Mouse (Mus musculus): ENCODE measurements around the gene Sumo1. TPM values are rescaled to one million over a fixed set of nuclear protein-coding genes. Genes with fewer than 3 reads are reported as not detected.

Gene Sumo1
- total RNA-seq (2018; cell fraction: chromatin; rRNA removed), result 100 to 1,000 TPM in 2 of 26 experiments, 10 to 100 TPM in 24; 25.6 to 149 (median 58.0) TPM
- 100 to 1,000 TPM; 112 to 195 (median 159) TPM for total RNA-seq (2018; cell fraction: cytosol; rRNA removed)
- 100 to 1,000 TPM in 6 of 26 experiments, 10 to 100 TPM in 20; 44.7 to 157 (median 85.4) TPM for total RNA-seq (2018; cell fraction: nucleus; rRNA removed)
- 118 to 152 TPM (median 148 TPM) in 3 replicates for polyA plus RNA-seq (2018)

DNA sequence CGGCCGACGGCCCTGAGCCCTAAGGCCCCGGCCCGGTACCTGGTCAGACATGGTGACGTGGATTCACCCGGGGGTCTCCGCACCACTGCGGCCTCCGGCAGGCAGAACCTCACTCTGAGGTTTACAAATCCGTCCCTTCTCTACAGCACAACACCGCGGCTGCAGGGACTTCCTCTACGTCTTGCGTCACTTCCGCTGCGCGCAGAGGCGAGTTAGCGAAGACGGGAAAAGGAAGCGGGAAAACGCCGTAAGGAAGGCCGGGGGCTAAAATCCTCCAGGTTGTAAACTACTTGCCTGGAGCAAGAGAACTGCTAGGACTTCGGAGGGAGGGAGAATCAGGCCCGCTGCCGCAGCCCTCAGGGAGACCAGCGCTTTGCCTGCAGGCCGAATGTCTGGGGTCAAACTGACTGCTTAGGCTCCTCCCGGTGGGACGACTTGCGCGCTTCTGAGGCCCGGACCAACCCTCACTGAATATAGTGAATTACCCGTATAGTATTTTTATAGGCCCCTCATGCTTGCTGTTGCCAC, at the start of gene Sumo1:
Sumo1 (minus strand) TSS at position 194 of the 528 bp plus-strand sequence.
- Histone ChIP-seq H3K36me3 (ENCODE audit: inconsistent target) (no peaks in the 10 kb centered on the region), H3K79me2 (ENCODE audit: inconsistent target) (peaks cover 62% of the 10 kb centered on the region), H3K27ac (peak within 1 kb of the TSS; percentile 83), H3K4me3 (ENCODE audit: inconsistent target) (peak within 1 kb of the TSS; percentile 98)
- WGBS (ENCODE audit: missing documents), result 1% methylated on average over 35 of the region's 36 CpGs

DNA sequence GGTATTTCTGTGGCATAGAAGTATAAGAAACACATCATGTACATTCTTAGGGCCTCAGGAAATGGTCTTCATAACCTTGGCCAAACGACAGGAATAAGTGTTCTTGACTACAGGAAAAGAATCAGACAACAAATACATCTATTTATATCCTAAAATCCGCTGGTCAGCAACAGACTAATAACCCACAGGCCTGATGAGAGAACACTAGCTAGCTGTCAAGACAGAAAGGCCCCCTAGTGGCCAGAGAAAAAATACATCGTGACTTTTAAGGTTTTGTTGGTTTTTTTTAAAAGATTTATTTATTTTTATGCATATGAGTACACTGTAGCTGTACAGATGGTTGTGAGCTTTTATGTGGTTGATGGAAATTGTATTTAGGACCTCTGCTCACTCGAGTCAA, 49.3 kb upstream of the Sumo1 start:
- Histone ChIP-seq H3K27ac (no peak overlapping the region), H3K36me3 (ENCODE audit: inconsistent target) (no peaks in the 10 kb centered on the region), H3K79me2 (ENCODE audit: inconsistent target) (no peaks in the 10 kb centered on the region), H3K4me3 (ENCODE audit: inconsistent target) (no peak overlapping the region)
- 26% methylated on average over 4 of the region's 4 CpGs for WGBS (ENCODE audit: missing documents)

DNA sequence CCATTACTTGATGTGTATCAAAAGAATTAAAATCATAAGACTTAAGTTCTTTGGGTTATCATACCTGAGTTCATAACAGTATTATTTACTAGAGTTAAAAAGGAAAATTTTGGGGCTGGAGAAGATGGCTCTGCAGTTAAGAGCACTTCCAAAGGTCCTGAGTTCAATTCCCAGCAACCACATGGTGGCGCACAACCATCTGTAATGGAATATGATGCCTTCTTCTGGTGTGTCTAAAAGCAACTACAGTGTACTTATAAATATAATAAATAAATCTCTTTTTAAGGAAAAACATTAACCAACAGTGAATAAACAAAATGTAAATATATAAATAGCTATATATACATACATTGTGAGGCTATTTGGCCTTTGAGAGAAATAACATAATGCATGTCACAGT, 31.1 kb upstream of the Sumo1 start:
- H3K27ac ChIP-seq, result no peak overlapping the region
- peaks cover 37% of the 10 kb centered on the region for H3K36me3 ChIP-seq (ENCODE audit: inconsistent target)
- no peak overlapping the region for H3K4me3 ChIP-seq (ENCODE audit: inconsistent target)
- H3K79me2 ChIP-seq (ENCODE audit: inconsistent target), result no peaks in the 10 kb centered on the region
- 100% methylated on average over 1 of the region's 1 CpGs for WGBS (ENCODE audit: missing documents)

GRCm38 (mm10) chr1:59698207-59698606, 27.6 kb upstream of the Sumo1 start:
- Histone ChIP-seq H3K36me3 (ENCODE audit: inconsistent target) (peaks cover 34% of the 10 kb centered on the region), H3K79me2 (ENCODE audit: inconsistent target) (peaks cover 11% of the 10 kb centered on the region), H3K4me3 (ENCODE audit: inconsistent target) (no peak overlapping the region), H3K27ac (no peak overlapping the region)
- 98% methylated on average over 3 of the region's 3 CpGs for WGBS (ENCODE audit: missing documents)

DNA sequence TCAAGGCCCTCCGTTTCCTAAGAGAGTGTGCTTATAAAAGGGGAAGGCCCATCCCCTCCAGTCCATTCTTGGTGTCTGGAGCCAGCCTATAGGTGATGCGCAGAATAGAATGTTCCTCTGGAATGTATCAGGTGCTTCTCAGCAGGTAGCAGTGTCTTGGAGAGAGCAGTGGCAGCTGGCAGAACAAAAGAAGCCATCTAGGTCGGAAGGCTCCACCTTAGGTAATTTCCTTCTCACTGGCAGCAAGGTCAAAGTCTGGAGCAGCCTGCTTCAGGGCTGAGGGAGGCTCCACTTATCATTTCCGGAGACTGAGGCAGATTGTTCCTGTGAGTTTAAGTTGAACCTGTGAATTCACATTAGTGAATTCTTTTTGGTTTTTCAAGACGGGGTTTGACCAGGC, 27.1 kb upstream of the Sumo1 start:
- Histone ChIP-seq H3K4me3 (ENCODE audit: inconsistent target) (no peak overlapping the region), H3K36me3 (ENCODE audit: inconsistent target) (peaks cover 34% of the 10 kb centered on the region), H3K27ac (no peak overlapping the region), H3K79me2 (ENCODE audit: inconsistent target) (peaks cover 14% of the 10 kb centered on the region)
- WGBS (ENCODE audit: missing documents), result 92% methylated on average over 5 of the region's 5 CpGs

DNA sequence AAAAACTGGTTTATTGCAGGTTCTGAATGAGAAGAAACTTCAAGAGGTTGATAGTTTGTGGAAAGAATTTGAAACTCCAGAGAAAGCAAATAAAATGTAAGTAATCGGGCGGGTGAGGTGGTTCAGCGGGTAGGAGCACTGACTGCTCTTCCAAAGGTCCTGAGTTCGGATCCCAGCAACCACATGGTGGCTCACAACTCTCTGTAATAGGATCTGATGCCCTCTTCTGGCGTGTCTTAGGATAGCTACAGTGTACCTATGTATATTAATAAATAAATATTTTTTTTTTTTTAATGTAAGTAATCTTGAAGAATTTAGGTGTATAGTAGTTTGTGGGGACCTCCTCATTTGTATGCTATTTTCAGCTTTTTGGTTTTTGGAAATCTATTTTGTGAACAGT, 19.8 kb upstream of the Sumo1 start:
- 95% methylated on average over 5 of the region's 5 CpGs for WGBS (ENCODE audit: missing documents)
- H3K27ac ChIP-seq, result no peak overlapping the region
- H3K36me3 ChIP-seq (ENCODE audit: inconsistent target), result 0 out of 2 replicates have a peak, but pooled peaks cover 6% of the 10 kb centered on the region
- H3K79me2 ChIP-seq (ENCODE audit: inconsistent target), result peaks cover 86% of the 10 kb centered on the region
- H3K4me3 ChIP-seq (ENCODE audit: inconsistent target), result no peak overlapping the region

GRCm38 (mm10) chr1:59687493-59687892, 16.9 kb upstream of the Sumo1 start:
- H3K27ac ChIP-seq, result no peak overlapping the region
- WGBS (ENCODE audit: missing documents), result 58% methylated on average over 1 of the region's 1 CpGs
- H3K36me3 ChIP-seq (ENCODE audit: inconsistent target), result 0 out of 2 replicates have a peak, but pooled peaks cover 6% of the 10 kb centered on the region
- H3K79me2 ChIP-seq (ENCODE audit: inconsistent target), result peaks cover 76% of the 10 kb centered on the region
- no peak overlapping the region for H3K4me3 ChIP-seq (ENCODE audit: inconsistent target)

- H3K79me2 ChIP-seq (ENCODE audit: inconsistent target), result peaks cover 52% of the 10 kb centered on the region
- H3K36me3 ChIP-seq (ENCODE audit: inconsistent target), result no peaks in the 10 kb centered on the region
- H3K27ac ChIP-seq, result peak within 1 kb of the TSS; percentile 57
- under 1% methylated on average over 49 of the region's 49 CpGs for WGBS (ENCODE audit: missing documents)
- H3K4me3 ChIP-seq (ENCODE audit: inconsistent target), result peak within 1 kb of the TSS; percentile 94
Measured at GRCm38 (mm10) chr1:59684819-59685755, 14.5 kb upstream of the Sumo1 start, which contains the start of gene Nop58. Nop58 (plus strand) TSS chr1:59684971.

DNA sequence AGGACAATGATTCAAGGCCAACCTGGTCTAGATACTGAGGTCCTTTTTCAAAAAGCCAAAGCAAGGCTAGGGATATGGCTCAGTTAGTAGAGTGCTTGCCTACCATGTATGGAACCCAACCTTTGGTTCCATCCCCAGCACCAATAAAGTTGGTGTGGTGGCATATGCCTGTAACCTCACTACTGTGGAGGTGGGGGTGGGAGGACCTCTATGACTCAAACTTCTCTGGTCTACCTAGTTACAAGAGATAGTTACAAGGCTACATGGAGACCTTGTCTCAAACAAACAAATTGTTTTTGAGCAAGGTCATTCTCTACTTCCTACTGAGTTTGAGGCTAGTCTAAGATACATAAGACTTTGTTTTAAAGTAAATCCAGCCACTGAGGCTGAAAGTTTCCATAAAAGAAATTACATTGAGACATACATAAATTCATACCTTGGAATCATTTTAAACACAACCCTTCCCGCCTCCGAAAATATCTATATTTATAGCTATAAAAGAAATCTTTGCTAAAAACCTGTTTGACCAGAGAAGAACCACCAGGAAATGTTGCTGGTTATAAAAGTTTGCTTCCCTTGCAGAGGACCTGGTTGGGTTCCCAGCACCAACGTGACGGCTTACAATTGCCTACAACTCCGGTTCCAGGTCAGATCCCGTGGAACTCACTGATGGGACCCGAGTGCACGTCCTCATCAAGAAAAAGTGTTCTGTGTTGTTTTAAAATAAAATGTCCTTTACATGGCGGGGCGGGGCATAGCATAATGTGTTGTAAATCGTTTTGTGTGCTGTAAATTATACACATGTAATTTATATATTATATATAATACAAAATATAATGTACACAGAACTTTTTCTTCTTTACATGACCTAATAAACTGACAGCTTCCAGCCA, 13.5 kb upstream of the Sumo1 start:
- Histone ChIP-seq H3K27ac (peak overlapping the region; percentile 57), H3K79me2 (ENCODE audit: inconsistent target) (peaks cover 43% of the 10 kb centered on the region), H3K4me3 (ENCODE audit: inconsistent target) (peak overlapping the region; percentile 94; the same call in 1 of the 2 replicates), H3K36me3 (ENCODE audit: inconsistent target) (no peaks in the 10 kb centered on the region)
- 8% methylated on average over 11 of the region's 11 CpGs for WGBS (ENCODE audit: missing documents)

GRCm38 (mm10) chr1:59673661-59674060, 3.0 kb upstream of the Sumo1 start:
- H3K27ac ChIP-seq, result no peak overlapping the region
- 91% methylated on average over 2 of the region's 2 CpGs for WGBS (ENCODE audit: missing documents)
- peaks cover 33% of the 10 kb centered on the region for H3K79me2 ChIP-seq (ENCODE audit: inconsistent target)
- no peak overlapping the region for H3K4me3 ChIP-seq (ENCODE audit: inconsistent target)
- no peaks in the 10 kb centered on the region for H3K36me3 ChIP-seq (ENCODE audit: inconsistent target)

- Histone ChIP-seq H3K79me2 (ENCODE audit: inconsistent target) (peaks cover 68% of the 10 kb centered on the region), H3K36me3 (ENCODE audit: inconsistent target) (no peaks in the 10 kb centered on the region), H3K4me3 (ENCODE audit: inconsistent target) (peak overlapping the region; percentile 98), H3K27ac (peak overlapping the region; percentile 57)
- WGBS (ENCODE audit: missing documents), result under 1% methylated on average over 47 of the region's 54 CpGs
Measured at GRCm38 (mm10) chr1:59669962-59670630, 538 bp downstream of the Sumo1 start.

- Histone ChIP-seq H3K79me2 (ENCODE audit: inconsistent target) (peaks cover 81% of the 10 kb centered on the region), H3K27ac (no peak overlapping the region), H3K36me3 (ENCODE audit: inconsistent target) (no peaks in the 10 kb centered on the region), H3K4me3 (ENCODE audit: inconsistent target) (no peak overlapping the region)
- WGBS (ENCODE audit: missing documents), result 94% methylated on average over 2 of the region's 2 CpGs
Measured at GRCm38 (mm10) chr1:59668871-59669270, 1.8 kb downstream of the Sumo1 start.

DNA sequence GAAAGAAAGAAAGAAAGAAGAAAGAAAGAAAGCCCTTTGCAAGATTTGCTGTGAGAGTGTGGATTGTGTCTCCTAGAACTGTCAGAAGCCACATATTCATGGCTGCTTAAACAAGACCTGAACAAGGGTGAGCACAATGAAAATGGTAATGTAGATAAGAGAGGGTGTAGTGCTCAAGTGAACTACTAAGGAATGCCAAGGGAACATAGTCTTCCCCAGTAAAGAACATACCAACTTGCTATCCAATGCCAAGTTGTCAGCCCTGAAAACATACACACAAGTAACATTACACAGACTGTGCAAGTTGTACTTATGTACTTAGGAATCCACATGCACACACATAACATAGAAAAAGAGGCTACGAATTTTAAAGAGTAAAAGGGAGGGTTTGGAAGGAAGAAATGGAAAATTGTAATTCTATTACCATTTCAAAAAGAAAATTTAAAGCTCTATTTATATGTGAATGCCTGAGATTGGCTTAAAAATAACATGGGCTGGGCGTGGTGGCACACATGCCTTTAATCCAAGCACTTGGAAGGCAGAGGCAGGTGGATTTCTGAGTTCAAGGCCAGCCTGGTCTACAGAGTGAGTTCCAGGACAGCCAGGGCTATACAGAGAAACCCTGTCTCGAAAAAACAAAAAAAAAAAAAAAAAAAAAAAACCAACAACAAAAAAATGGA, 7.0 kb downstream of the Sumo1 start:
- no peak overlapping the region for H3K4me3 ChIP-seq (ENCODE audit: inconsistent target)
- WGBS (ENCODE audit: missing documents), result 97% methylated on average over 2 of the region's 3 CpGs
- H3K36me3 ChIP-seq (ENCODE audit: inconsistent target), result no peaks in the 10 kb centered on the region

More for the DNA sequence above, 7.0 kb downstream of the Sumo1 start:
- H3K79me2 ChIP-seq (ENCODE audit: inconsistent target), result peaks cover 100% of the 10 kb centered on the region
- no peak overlapping the region for H3K27ac ChIP-seq
